Mouse (Mus musculus) thymus, adult 18-20 months (tissue): Measurements from ENCODE around the gene Zmpste24.

ENCODE experiments used
- DNase-seq, 2 experiments: peaks; one replicate each; pipeline ENCODE4 v3.0.0; 2022; ENCODE audit warnings: mixed read lengths in 2 of 2

Gene Zmpste24

GRCm38 (mm10) chr4:121029632-121030031 is 68.4 kb downstream of the Zmpste24 start:
- DNase-seq, result no peak

GRCm38 (mm10) chr4:121028659-121029392 is 69.2 kb downstream of the Zmpste24 start:
- DNase-seq, result no peak

GRCm38 (mm10) chr4:121028146-121028545 is 69.9 kb downstream of the Zmpste24 start:
- DNase-seq, result no peak

- DNase-seq, result no peak
These were observed 72.4 kb downstream of the Zmpste24 start for GRCm38 (mm10) chr4:121025681-121026080.

GRCm38 (mm10) chr4:121023941-121024340 is 74.1 kb downstream of the Zmpste24 start:
- DNase-seq, result no peak

GRCm38 (mm10) chr4:121023464-121023863 is 74.6 kb downstream of the Zmpste24 start:
- no peak for DNase-seq

GRCm38 (mm10) chr4:121021911-121022310 is 76.1 kb downstream of the Zmpste24 start:
- no peak for DNase-seq

- DNase-seq, result no peak
These were observed 77.8 kb downstream of the Zmpste24 start for GRCm38 (mm10) chr4:121020040-121020790.

GRCm38 (mm10) chr4:121018250-121018649 is 79.8 kb downstream of the Zmpste24 start:
- no peak for DNase-seq

GRCm38 (mm10) chr4:121016928-121017657 is 80.9 kb downstream of the Zmpste24 start, which contains the start of gene Smap2:
Smap2 (minus strand) TSS chr4:121017247.
- peak; percentile 97 to 98 for DNase-seq

- DNase-seq, result peak; percentile 43 to 53
These were observed 81.8 kb downstream of the Zmpste24 start for GRCm38 (mm10) chr4:121016021-121016898.

GRCm38 (mm10) chr4:121015268-121015659 is 82.8 kb downstream of the Zmpste24 start:
- DNase-seq, result no peak

GRCm38 (mm10) chr4:121014594-121015267 is 83.3 kb downstream of the Zmpste24 start:
- no peak for DNase-seq

- no peak for DNase-seq
These were observed 87.1 kb downstream of the Zmpste24 start for GRCm38 (mm10) chr4:121010770-121011549.
